Mouse (Mus musculus) megakaryocyte, embryonic 14.5 days (primary cell): ENCODE measurements around the gene Txlna.

Experiments
- FLI1 ChIP-seq: IDR thresholded peaks from 2 replicates; pipeline ENCODE4 v1.6.1; 2012; ENCODE audit warnings: low read length, inconsistent platforms, mixed read lengths
- GATA1 ChIP-seq: IDR thresholded peaks from 3 replicates; pipeline ENCODE4 v1.6.1; 2012; ENCODE audit warnings: mixed read lengths, low read length, inconsistent platforms, borderline replicate concordance

- no peak for TF ChIP-seq GATA1
- TF ChIP-seq FLI1 = no peak
Observed at GRCm38 (mm10) chr4:129631867-129632266, 9.0 kb downstream of the Txlna start.
